Mouse (Mus musculus): Measurements from ENCODE around the gene Tnni3.

DNA sequence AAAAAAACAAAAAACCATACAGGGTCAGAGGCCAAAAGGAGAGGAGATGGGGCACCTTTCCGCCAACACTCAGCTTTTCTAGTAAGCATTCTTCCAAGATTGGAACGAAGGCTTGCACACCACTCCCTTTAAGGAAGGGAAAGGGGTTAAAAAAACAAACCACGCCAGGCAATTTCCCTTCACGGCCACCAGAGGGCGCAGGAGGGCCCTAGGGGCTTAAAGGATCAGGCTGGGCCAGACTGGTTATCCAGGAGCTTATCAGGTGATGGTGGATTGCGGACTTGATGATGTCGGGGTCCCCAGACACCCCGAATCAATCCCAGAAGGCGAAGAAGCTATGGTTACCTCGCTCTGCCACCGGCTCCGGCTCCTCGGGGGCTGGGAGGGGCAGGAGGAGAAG, 10.8 kb downstream of the Tnni3 start:
- TF ChIP-seq MYOG (IDR thresholded peaks at IDR 0.05; ENCODE audit: control insufficient read depth in 1 of 3, insufficient read depth in 1 of 3, insufficient read length in 2 of 3, low read depth in 2 of 3) (no peak), POLR2A (IDR thresholded peaks at IDR 0.05; ENCODE audit: insufficient read length, low read depth) (no peak), TCF3 (IDR thresholded peaks at IDR 0.05; ENCODE audit: insufficient read length, low read depth) (no peak), MAX (IDR thresholded peaks at IDR 0.05; ENCODE audit: low read depth) (no peak)

Measured in myocyte (in vitro differentiated cells).